Mouse (Mus musculus): ENCODE measurements around the gene Cnot1. TPM values are rescaled to one million over a fixed set of nuclear protein-coding genes. Genes with fewer than 3 reads are reported as not detected.

The Cnot1 gene
- polyA plus RNA-seq, 1 experiment from 2014 or later, result 51.7 TPM

Small RNA genes lying within 50 kb of the gene (microRNA-seq; reads per million reads assigned to microRNA genes)
- gene Mir7073, result 0.66 reads per million

Other genes starting within 250 kb of the Cnot1 start
- not detected in 2 replicates for gene Prss54, start 231.1 kb downstream of the Cnot1 start, polyA plus RNA-seq (2015; fragmentation: Nextera tagmentation; extraction: Ambion mirVana)
- gene Gins3, start 174.0 kb downstream of the Cnot1 start, polyA plus RNA-seq (2015; fragmentation: Nextera tagmentation; extraction: Ambion mirVana), result 10.6 and 14.0 TPM in 2 replicates
- gene Ndrg4, start 130.5 kb downstream of the Cnot1 start, polyA plus RNA-seq (2015; fragmentation: Nextera tagmentation; extraction: Ambion mirVana), result 200 and 204 TPM in 2 replicates
- 26.1 and 28.8 TPM in 2 replicates for gene Setd6, start 91.6 kb downstream of the Cnot1 start, polyA plus RNA-seq (2015; fragmentation: Nextera tagmentation; extraction: Ambion mirVana)
- 258 and 266 TPM in 2 replicates for gene Sap18b, start 17.9 kb upstream of the Cnot1 start, polyA plus RNA-seq (2015; fragmentation: Nextera tagmentation; extraction: Ambion mirVana)
- 28.5 and 28.9 TPM in 2 replicates for gene Slc38a7, start 46.1 kb upstream of the Cnot1 start, polyA plus RNA-seq (2015; fragmentation: Nextera tagmentation; extraction: Ambion mirVana)
- gene Got2, start 81.1 kb upstream of the Cnot1 start, polyA plus RNA-seq (2015; fragmentation: Nextera tagmentation; extraction: Ambion mirVana), result 156 and 160 TPM in 2 replicates

All from forebrain, embryonic 15.5 days (tissue).